Mouse (Mus musculus): ENCODE results near the gene Creb3l4. TPM values are rescaled to one million over a fixed set of nuclear protein-coding genes. Genes with fewer than 3 reads are reported as not detected.
"Not testable (repeated sequence)": the region's sequence is repeated elsewhere in the genome, so short reads cannot be mapped to it uniquely, and the experiment has no call there.

Gene Creb3l4
- 3.8 and 4.2 TPM in 2 replicates for polyA plus RNA-seq (2016; fragmentation: Nextera tagmentation; extraction: Ambion mirVana)

DNA sequence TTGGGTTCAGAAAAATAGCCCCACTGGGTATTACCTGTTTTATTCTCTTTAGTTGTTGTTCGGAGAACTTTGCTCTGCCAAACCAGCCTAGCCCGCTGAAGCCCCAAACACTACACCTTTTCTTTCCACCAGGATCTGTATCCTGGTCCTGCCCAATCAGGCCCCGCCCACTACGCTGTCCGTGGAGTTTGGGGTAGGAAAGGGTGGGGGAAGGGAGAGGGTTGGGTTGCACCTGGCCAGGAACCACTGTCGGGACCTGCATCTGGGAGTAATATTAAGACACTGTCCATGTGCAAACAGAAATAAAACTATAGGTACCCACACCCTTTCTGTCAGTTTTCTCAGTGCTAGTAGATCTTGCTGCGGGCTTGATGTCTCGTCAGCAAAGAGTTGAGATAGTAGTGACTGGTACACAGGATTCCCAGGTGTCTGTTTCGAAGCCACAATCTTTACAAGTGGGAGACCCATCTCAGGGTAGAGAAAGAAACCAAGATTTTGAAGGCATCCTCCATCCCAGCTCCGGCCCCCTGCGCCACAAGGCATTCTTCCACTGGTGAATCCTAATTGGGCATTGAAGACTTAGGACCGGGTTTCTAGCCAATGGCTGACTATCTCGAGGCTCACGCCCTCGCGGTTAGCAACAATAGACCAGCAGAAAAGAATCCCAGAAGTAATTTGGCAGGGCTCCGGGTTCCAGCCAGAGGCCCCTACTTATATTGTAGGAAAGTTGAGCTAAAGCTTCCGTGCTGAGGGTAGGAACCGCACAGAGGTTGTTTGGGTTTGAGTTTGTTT lies at the start of gene Creb3l4:
TSS of gene Creb3l4 (minus strand) at position 529 of the 792 bp plus-strand sequence.
- no peaks in the 10 kb centered on the region for H3K36me3 ChIP-seq
- peak within 1 kb of the TSS; percentile 32 for H3K4me3 ChIP-seq
- H3K9ac ChIP-seq, result peak within 1 kb of the TSS; percentile 44
- no peaks in the 10 kb centered on the region for H3K9me3 ChIP-seq
- ATAC-seq (ENCODE audit: low FRiP score, low read depth), result peak; percentile 69
- H3K4me1 ChIP-seq, result peaks cover 14% of the 10 kb centered on the region
- no peak within 1 kb of the TSS for H3K27ac ChIP-seq
- peak within 1 kb of the TSS; percentile 72 for H3K4me2 ChIP-seq (replicated peaks)
- 3% methylated on average over 19 of the region's 19 CpGs for WGBS
- H3K27me3 ChIP-seq (replicated peaks), result no peaks in the 10 kb centered on the region

DNA sequence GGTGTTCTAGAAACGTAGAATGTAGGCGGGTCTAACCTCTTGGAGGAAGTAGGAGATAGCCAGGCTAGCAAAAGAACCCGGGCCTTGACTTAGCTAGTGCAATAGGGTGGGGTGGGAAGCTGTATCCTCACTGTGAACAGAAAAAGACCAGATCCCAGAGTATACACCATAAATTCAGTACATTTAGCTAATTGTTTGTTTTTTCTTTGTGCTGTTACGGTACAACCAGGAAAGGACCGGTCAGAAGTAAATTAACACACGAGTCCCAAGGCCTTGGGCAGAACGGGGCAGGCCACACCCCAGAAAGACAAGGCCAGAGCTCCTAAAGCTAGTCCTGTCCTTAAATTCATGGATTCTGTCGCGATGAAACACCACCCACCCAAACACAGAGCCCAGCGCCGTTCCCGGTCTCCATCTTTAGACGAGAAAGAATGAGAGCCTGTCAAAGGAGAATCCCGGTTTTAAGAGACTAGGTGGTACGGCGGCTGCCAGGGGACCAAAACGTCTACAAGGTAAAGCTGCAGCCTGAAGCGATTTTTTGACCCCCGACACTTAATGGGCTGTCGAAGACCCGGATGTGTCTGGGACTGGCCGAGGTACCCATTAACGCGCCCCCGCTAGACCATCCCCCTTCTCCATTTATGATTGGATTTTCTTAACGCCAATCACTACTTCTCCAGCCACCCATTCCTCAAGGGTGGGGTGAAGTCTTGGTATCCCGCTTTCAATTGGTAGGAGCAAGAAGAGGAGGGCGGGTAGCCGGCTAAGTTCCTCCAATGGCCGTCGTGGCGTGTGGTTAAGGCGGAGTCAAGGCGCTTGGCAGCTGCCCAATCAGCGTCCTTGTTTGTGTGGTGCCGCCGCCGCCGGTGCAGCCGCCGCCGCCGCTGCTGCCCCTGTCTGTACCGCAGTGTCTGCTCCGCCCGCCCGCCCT lies 49.3 kb upstream of the Creb3l4 start, which contains the start of gene Gatad2b:
TSS of gene Gatad2b (plus strand) at position 834 of the 931 bp plus-strand sequence.
- peak within 1 kb of the TSS; percentile 95 for H3K4me3 ChIP-seq
- peak; percentile 99 for ATAC-seq (ENCODE audit: low FRiP score, low read depth)
- no peaks in the 10 kb centered on the region for H3K27me3 ChIP-seq (replicated peaks)
- peak within 1 kb of the TSS; percentile 74 for H3K4me2 ChIP-seq (replicated peaks)
- peak within 1 kb of the TSS; percentile 96 for H3K9ac ChIP-seq
- H3K9me3 ChIP-seq, result no peaks in the 10 kb centered on the region
- WGBS, result 1% methylated on average over 47 of the region's 47 CpGs
- H3K36me3 ChIP-seq, result no peaks in the 10 kb centered on the region
- peaks cover 10% of the 10 kb centered on the region for H3K4me1 ChIP-seq
- H3K27ac ChIP-seq, result peak within 1 kb of the TSS; percentile 96

DNA sequence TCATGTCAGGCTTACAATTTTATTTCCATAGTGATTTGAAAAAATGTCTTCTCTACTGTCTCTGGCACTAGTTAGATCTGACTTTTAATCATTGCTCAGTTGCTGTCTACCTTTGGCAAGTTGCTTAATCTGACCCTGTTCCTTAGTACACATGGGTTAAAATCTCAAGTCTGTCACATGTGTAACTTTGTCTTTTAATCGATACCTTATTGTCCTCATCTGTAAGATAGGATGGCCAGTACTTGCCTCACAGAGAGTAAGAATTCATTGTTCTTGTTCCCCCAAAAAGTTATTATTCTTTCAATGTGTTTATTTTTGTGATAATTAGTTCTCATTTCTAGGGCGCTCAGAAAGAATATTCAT lies 48.7 kb upstream of the Creb3l4 start:
- WGBS, result 45% methylated on average over 2 of the region's 2 CpGs
- H3K9ac ChIP-seq, result peak overlapping the region; percentile 69
- ATAC-seq (ENCODE audit: low FRiP score, low read depth), result no peak

DNA sequence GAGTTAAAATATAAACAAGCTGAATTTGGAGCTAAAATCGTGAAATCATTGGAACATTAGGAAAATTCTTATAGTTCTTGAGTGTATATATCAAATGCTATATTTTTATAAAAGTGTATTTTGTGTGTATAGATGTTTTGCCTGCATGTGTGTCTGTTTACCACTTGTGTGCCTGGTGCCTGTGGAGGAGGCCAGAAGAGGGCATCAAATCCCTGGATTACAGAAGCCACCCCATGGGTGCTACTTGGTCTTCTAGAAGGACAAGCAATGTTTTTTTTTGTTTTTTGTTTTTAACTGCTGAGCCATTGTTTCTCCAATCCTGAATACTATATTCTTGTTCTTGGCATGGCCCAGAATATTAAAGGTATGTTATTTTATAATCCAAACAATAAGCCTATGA lies 47.3 kb upstream of the Creb3l4 start:
- Histone ChIP-seq H3K36me3 (no peaks in the 10 kb centered on the region), H3K27me3 (replicated peaks) (no peaks in the 10 kb centered on the region), H3K27ac (no peak overlapping the region), H3K4me2 (replicated peaks) (no peak overlapping the region), H3K9me3 (no peaks in the 10 kb centered on the region), H3K4me3 (no peak overlapping the region), H3K9ac (no peak overlapping the region), H3K4me1 (peaks cover 10% of the 10 kb centered on the region)
- WGBS, result 85% methylated on average over 1 of the region's 1 CpGs
- no peak for ATAC-seq (ENCODE audit: low FRiP score, low read depth)

More for the DNA sequence above, 48.7 kb upstream of the Creb3l4 start:
- Histone ChIP-seq H3K4me1 (peaks cover 10% of the 10 kb centered on the region), H3K9me3 (no peaks in the 10 kb centered on the region), H3K27ac (peak overlapping the region; percentile 89), H3K4me3 (peak overlapping the region; percentile 45; the same call in 1 of the 2 replicates), H3K4me2 (replicated peaks) (peak overlapping the region; percentile 59), H3K27me3 (replicated peaks) (no peaks in the 10 kb centered on the region), H3K36me3 (no peaks in the 10 kb centered on the region)

DNA sequence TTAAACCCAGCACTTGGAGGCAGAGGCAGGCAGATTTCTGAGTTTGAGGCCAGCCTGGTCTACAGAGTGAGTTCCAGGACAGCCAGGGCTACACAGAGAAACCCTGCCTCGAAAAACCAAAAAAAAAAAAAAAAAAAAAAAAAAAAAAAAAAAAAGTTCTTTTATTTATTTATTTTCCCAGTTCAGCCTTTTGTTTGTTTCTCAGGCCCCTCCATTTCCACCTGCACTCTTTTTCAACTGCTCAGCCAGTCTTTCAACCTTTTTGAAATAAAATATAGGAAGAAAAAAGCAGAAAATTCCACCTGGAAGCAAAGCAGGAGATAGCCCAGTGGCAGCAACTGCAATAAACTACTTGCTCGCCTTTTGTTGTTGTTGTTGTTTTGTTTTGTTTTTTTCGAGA lies 46.1 kb upstream of the Creb3l4 start:
- H3K9me3 ChIP-seq; H3K4me2 ChIP-seq (replicated peaks); H3K27ac ChIP-seq; H3K4me1 ChIP-seq; H3K9ac ChIP-seq; H3K4me3 ChIP-seq; ATAC-seq (ENCODE audit: low FRiP score, low read depth); H3K36me3 ChIP-seq; H3K27me3 ChIP-seq (replicated peaks): not testable (repeated sequence)
- WGBS, result 65% methylated on average over 3 of the region's 3 CpGs

DNA sequence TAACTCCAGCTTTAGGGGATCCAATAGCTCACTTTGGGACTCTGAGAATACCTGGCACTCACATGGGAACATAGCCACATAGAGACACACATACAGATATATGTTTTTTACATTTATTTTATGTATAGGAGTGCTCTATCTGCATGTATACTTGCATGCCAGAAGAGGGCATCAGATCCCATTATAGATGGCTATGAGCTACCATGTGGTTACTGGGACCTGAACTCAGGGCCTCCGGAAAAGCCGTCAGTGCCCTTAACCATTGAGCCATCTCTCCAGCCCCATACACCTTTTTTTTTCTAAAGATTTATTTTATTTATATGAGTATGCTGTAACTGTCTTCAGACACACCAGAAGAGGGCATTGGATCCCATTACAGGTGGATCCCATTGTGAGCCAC lies 40.8 kb upstream of the Creb3l4 start:
- no peak for ATAC-seq (ENCODE audit: low FRiP score, low read depth)
- Histone ChIP-seq H3K4me1 (no peaks in the 10 kb centered on the region), H3K27me3 (replicated peaks) (no peaks in the 10 kb centered on the region), H3K36me3 (peaks cover 19% of the 10 kb centered on the region), H3K4me2 (replicated peaks) (no peak overlapping the region), H3K9me3 (no peaks in the 10 kb centered on the region), H3K9ac (no peak overlapping the region), H3K27ac (no peak overlapping the region), H3K4me3 (no peak overlapping the region)
- WGBS, result 100% methylated on average over 2 of the region's 2 CpGs

DNA sequence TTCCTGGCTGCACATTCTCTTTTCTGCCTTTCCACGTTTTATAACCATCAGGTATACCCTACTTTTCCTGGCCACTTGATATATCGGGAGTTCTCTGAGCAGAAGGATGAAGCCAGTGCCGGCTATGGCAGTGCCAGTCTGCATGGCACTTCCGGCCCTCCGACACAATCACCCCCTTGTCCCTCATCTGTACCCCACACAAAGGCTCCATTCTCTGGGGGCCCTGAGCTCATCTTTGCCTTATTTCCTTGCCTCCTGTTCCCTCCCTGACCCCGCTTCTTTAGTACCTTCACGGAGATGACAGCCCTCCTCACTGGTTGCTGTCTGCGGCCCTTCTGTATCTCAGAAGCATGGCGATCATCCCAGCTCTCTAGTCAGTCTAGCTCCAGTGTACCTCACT lies 37.4 kb upstream of the Creb3l4 start:
- no peak overlapping the region for H3K4me3 ChIP-seq
- no peak overlapping the region for H3K4me2 ChIP-seq (replicated peaks)
- H3K9me3 ChIP-seq, result no peaks in the 10 kb centered on the region
- H3K9ac ChIP-seq, result no peak overlapping the region
- no peak overlapping the region for H3K27ac ChIP-seq
- ATAC-seq (ENCODE audit: low FRiP score, low read depth), result no peak
- H3K27me3 ChIP-seq (replicated peaks), result no peaks in the 10 kb centered on the region
- 87% methylated on average over 9 of the region's 9 CpGs for WGBS
- no peaks in the 10 kb centered on the region for H3K4me1 ChIP-seq
- peaks cover 50% of the 10 kb centered on the region for H3K36me3 ChIP-seq

DNA sequence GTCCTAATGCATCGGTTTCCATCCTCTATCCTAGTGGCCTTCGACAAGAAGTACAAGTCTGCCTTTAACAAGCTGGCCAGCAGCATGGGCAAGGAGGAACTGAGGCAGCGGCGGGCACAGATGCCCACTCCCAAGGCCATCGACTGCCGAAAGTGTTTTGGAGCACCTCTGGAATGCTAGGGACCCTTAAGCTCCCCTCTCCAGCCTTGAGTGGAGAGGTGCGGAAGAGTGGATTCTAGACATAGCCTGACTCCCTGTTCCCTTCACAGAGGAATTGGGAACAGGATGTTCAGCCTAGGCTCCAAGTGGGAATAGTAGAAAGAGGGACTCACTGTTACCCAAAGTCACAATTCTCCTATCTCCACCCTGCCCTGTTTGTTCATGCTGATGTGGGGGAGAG lies 36.4 kb upstream of the Creb3l4 start:
- no peak for ATAC-seq (ENCODE audit: low FRiP score, low read depth)
- Histone ChIP-seq H3K9me3 (no peaks in the 10 kb centered on the region), H3K4me2 (replicated peaks) (no peak overlapping the region), H3K4me1 (no peaks in the 10 kb centered on the region), H3K9ac (no peak overlapping the region), H3K36me3 (peaks cover 56% of the 10 kb centered on the region), H3K27me3 (replicated peaks) (no peaks in the 10 kb centered on the region), H3K27ac (no peak overlapping the region), H3K4me3 (no peak overlapping the region)
- 96% methylated on average over 7 of the region's 7 CpGs for WGBS

DNA sequence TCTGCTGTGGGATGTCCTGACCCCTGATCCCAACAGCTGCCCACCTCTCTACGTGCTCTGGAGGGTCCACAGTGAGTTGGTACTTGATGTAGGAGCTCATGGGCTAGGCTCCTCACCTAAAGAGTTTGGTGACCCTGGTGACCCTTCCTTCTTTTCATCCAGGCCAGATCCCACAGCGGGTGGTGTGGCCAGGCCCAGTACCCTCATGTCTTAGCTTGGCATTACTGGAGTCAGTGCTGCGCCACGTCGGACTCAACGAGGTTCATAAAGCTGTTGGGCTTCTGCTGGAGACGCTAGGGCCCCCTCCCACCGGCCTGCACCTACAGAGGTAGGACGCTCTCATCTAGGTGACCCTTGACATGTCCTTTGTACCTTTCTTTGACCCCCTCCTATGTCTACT lies 35.9 kb upstream of the Creb3l4 start:
- Histone ChIP-seq H3K9me3 (no peaks in the 10 kb centered on the region), H3K4me2 (replicated peaks) (no peak overlapping the region), H3K4me1 (no peaks in the 10 kb centered on the region), H3K9ac (no peak overlapping the region), H3K27ac (no peak overlapping the region), H3K36me3 (peaks cover 56% of the 10 kb centered on the region), H3K4me3 (no peak overlapping the region), H3K27me3 (replicated peaks) (no peaks in the 10 kb centered on the region)
- WGBS, result 92% methylated on average over 9 of the region's 9 CpGs
- ATAC-seq (ENCODE audit: low FRiP score, low read depth), result no peak

DNA sequence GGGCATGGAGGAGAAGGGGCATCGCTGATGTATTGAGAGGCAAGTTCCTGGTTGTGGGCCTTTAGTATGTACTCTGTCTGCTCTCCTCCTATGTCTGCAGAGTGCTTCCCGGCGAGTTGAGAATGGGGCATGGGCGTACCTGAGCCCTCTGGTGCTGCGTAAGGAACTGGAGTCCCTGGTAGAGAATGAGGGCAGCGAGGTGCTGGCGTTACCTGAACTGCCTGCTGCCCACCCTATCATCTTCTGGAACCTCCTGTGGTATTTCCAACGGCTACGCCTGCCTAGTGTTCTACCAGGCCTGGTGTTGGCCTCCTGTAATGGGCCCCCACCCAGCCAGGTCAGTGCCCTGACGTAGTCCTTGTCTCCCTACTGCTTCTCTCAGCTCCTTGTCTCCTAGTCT lies 34.9 kb upstream of the Creb3l4 start:
- 98% methylated on average over 10 of the region's 10 CpGs for WGBS
- H3K27me3 ChIP-seq (replicated peaks), result no peaks in the 10 kb centered on the region
- H3K9ac ChIP-seq, result no peak overlapping the region
- H3K36me3 ChIP-seq, result peaks cover 63% of the 10 kb centered on the region
- no peak overlapping the region for H3K4me2 ChIP-seq (replicated peaks)
- no peaks in the 10 kb centered on the region for H3K4me1 ChIP-seq
- no peak for ATAC-seq (ENCODE audit: low FRiP score, low read depth)
- H3K9me3 ChIP-seq, result no peaks in the 10 kb centered on the region
- no peak overlapping the region for H3K4me3 ChIP-seq
- H3K27ac ChIP-seq, result no peak overlapping the region

DNA sequence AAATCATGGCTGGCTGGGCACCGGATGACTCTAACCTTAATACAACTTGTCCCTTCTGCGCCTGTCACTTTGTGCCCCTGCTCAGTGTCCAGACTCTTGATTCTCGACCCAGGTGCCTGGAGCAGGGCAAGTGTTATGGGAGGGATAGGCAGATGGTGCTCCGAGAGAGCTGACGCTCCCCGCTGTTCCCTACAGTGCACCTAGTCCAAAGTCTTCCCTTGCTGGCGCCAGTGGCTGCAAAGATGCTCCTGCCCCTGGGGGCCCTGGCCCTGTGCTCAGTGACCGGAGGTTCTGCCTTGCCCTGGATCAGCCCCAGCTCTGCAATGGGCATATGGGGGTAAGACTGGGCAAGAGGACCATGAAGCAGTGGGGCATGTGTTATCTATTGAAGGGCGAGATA lies 34.5 kb upstream of the Creb3l4 start:
- H3K4me1 ChIP-seq, result no peaks in the 10 kb centered on the region
- no peak overlapping the region for H3K27ac ChIP-seq
- no peak overlapping the region for H3K9ac ChIP-seq
- H3K9me3 ChIP-seq, result no peaks in the 10 kb centered on the region
- H3K36me3 ChIP-seq, result peaks cover 66% of the 10 kb centered on the region
- H3K4me3 ChIP-seq, result no peak overlapping the region
- 91% methylated on average over 9 of the region's 9 CpGs for WGBS
- no peaks in the 10 kb centered on the region for H3K27me3 ChIP-seq (replicated peaks)
- ATAC-seq (ENCODE audit: low FRiP score, low read depth), result no peak
- H3K4me2 ChIP-seq (replicated peaks), result no peak overlapping the region

DNA sequence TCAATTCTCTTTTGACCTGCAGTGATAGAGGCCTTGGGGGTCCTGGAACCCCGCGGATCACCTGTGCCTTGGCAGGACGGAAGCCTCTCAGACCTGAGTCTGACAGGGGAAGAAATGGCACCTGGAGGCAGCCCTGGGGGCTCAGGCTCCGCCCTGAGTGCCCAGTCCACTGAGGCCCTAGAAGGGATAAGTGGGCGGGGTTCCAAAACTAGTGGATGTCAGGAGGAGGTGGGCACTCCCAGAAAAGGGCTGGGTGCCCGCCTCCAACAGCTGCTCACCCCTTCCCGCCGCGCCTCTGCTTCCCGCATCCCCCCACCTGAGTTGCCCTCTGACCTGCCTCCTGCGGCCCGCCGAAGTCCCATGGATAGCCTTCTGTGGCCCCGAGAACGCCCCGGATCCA lies 33.5 kb upstream of the Creb3l4 start:
- 44% methylated on average over 16 of the region's 16 CpGs for WGBS
- ATAC-seq (ENCODE audit: low FRiP score, low read depth), result no peak

More for the DNA sequence above, 33.5 kb upstream of the Creb3l4 start:
- H3K9me3 ChIP-seq, result no peaks in the 10 kb centered on the region
- peaks cover 75% of the 10 kb centered on the region for H3K36me3 ChIP-seq
- H3K4me1 ChIP-seq, result no peaks in the 10 kb centered on the region
- no peak overlapping the region for H3K4me3 ChIP-seq
- no peak overlapping the region for H3K4me2 ChIP-seq (replicated peaks)
- H3K27ac ChIP-seq, result no peak overlapping the region
- H3K9ac ChIP-seq, result no peak overlapping the region
- H3K27me3 ChIP-seq (replicated peaks), result no peaks in the 10 kb centered on the region
